Mouse (Mus musculus) kidney, adult 8-10 months (tissue): ENCODE data around the gene Tmem33.

Experiments used
- DNase-seq, 2 experiments: peaks; one replicate each; pipeline ENCODE4 v3.0.0; 2022

Tmem33 gene

DNA sequence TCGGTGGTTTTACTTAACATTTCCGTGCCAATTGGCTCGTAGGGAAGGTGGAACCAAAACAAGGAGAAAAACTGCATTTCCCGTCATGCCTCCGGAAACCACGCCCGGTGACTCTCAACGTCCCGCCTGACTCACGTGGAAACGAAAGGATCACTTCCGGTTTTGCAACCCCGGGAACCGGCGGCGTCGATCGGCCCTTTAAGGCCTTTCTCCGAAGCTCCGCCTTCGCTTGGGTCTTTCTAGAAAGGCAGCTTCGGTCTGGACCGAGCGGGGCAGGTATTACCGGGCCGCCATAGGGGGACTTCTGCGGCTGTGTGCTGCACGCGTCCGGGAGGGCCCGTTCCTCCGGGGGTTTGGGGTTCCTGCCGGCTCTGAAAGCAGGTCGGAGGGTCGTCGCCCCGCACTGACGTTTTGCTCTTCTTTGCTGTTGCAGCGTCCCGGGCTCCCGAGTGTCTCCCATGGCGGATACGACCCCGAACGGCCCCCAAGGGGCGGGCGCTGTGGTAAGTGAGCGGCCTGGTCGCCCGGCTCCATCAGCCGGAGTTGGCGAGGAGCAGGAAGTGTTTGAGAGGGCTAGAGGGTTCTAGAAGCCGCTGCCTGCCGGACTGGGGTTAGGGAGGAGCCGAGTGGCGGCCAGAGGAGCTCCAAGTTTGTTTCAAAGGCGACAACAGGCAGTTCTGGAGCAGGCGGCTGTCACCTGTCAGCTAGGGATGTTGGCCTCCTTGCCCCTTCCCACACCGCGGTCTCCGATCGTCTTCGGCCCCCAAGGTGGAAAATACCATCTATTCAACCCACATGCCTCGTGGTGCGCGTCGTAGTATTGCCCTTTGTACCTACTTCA is at the start of gene Tmem33:
TSS of gene Tmem33 (plus strand) at position 35 of the 841 bp plus-strand sequence.
- peak; percentile 96 to 97 for DNase-seq

DNA sequence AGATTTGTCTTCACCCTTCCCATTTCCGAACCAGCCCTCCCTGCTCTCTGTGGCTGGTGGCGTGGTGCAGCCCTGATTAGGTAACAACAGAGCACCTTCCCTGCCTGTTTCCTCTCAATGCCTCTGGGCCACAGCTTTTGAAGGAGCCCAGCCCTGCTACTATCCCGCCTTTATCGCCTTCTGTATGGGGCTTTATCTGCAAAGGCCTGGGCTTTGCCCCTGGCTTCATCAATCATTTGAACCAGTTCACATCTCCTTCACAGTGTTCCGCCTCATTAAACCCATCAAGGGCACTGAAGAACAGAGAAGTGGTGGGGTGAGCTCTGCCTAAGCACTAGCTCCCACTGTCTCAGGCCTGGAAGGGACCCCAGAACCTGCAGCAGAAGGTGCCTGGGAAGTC is 47.2 kb upstream of the Tmem33 start:
- no peak for DNase-seq

DNA sequence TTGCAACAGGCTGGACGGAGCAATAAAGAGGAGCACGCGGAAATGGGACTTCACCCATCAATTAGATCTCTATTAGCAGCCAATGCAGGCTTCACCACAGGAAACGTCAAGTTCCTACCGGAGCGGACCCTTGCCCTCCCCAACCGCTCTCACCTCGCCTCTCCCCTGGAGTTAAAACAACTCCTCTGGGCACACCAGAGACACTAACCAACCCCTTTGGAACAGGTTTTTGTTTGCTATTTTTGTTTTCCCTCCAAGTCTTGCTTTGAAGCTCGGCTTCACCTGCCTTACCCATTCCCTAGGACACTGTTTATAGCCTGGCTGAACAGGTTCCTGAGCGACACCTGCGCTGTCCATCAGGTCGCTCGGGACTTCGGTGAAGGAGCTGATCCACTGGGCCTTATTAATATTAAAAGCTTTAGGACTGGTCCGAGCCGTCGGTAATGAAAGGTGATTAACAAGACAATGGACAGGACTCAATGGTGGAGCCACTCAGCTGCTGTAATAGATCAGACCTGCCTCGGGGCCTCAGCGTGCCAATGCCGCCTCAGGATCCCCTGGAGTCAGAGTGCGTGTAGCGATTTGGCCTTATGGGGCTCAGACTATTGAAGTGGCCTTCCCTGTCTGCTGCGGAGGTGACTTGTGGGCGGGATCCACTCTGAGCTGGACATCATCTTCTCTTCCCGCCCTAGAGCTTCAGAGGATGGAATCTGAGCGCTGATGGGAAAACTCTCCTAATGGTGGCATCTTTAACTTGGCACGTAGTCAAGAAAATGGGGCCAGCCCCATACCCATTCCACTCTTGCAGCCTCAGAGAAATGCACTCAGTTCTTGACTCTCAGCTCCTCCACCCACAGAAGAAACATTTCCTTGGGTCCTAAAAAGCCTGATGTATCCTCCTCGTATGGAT is 45.0 kb upstream of the Tmem33 start:
- DNase-seq = no peak

DNA sequence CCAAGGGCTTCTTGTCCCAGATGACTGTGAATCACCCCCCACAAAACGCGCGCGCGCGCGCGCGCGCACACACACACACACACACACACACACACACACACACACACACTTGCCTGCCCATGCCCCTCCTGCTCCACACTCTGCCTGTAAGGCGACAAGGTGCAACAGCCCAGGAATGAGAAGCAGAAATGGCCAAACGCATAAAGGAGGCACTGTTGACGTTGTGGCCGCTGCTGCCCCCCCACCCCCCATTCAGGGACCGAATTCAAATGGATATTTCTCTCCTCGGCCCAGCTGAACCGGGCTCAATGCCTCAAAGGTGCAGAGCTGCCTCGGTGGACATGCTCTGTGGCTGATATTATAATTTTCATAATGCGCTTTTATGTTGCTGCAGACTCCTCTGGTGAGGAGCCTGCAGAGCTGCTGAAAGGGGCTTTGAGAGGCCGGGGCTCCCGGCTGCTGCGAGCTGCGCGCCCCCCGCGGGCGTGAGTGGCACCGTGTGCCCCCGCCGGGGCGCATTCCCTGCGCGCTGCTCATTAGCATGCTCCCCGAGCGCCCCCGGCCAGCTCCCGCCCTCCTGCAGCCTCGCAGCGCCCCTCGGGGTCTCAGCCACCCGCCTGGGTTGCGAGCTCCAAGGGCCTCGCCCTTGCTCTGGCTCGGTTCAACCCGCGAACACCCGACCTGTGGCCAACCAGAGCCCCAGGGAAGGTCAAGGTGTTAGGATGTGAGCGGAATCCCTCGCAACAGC is 44.2 kb upstream of the Tmem33 start:
- no peak for DNase-seq

DNA sequence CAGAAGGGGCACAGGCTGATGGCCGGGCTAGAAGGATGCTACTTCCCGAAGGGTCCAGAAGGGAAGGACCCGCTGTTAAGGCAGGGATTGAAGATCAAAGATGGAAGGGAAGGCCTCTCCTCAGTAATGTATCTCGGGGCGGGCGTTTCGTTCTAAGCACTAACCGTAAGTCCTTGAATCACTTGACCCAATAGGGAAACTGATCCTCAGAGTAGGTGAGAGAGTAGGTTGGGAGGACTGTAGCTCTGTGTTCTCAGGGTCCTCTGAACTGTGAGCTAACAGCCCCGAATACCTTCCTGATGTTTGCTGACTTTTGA is 43.6 kb upstream of the Tmem33 start:
- DNase-seq = no peak

DNA sequence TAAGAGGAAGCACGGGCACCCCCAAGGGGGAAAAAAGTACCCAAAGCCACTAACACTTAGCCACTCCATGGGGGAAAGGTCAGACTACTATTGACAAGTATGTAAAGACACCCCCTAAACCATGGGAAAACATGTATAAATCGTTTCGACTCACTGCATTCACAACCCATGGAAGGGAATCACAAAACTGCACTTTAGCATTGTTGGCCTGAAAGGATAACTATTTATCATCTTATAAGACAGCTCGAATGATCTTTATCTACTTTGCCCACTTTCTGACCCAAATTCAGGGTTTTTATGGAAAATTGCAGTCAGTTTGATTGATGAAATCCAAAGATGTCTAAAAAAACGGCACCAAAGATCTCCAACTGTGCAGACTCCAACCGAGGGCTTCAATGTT is 38.5 kb upstream of the Tmem33 start:
- no peak for DNase-seq

DNA sequence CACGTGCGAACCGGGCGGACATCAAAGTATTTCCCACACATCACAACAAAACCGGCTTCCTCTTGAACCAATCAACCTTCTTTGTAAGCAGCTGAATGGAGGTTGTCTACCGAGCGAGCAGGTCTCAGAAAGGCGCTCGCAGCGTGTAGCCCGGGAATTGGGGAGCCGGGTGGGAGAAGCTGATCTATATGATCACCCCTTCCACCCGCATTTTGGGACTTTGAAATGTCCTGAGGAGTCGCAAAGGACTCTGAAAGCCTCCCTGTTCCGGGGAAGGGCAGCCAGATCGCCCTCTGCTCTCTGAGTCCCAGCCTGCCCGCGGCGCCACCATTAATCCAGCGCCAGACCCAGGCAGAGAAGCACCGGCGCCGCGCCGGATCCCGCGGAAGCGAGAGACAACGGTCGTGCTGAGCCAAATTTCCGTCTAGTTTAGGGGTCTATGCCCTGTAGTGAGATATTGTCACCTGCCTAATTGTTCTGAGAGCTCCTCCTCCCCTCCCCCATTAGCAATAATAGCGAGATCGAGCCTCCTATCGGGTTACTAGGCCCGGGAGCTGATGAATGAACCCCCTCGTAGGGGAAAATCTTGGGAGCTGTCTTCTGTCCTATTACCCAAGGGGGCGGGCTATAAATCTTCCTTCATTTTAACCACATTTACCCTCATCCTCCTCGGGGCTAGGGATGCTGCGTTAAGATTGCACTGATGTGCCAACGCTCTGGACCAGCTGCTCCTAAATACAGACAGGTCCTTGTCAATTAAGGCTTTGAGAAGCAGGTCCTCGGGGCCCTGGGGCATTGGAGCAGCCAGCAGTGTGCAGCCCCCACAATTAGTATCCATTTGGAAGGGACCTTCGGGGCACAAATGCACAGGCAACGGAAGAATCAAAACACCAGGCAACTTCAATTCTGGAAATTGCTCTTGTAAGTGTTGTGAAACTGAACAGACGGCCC is 37.6 kb upstream of the Tmem33 start:
- DNase-seq = peak in 1 of 2 experiments; percentile 25

DNA sequence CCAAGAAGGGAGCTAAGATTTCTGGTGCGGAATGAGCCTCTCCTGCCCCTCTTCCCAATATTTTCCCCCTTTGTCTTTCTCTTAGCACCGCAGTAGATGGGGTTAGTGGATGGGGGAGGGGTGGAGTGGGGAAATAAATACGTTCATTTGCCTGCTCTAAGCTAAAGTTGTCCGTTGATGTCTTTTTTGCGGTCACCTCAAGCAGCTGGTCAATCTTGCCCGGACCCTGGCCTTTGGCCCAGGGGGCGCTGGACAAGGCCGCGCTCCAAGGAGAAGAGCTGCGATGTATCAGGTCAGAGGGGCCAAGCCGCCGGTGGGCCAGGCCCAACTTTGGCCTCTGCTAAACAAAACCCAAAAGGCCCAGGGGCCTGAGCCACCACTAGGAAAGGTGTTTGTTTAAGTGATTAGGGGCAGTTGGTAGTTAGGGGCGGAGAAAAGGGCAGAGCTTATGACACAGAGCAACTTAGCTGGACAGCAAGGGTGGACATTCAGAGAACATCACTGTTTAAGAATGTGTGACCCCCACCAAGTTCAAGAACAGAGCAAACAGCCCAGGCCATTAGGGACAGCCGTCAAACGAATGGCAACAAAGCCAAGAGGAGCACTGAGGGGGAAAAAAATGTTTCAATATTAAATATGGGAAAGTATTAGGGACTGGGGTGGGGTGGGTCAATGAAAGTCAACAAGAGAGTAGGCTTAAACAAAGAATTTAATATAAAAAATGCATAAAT is 36.8 kb upstream of the Tmem33 start:
- DNase-seq = no peak

DNA sequence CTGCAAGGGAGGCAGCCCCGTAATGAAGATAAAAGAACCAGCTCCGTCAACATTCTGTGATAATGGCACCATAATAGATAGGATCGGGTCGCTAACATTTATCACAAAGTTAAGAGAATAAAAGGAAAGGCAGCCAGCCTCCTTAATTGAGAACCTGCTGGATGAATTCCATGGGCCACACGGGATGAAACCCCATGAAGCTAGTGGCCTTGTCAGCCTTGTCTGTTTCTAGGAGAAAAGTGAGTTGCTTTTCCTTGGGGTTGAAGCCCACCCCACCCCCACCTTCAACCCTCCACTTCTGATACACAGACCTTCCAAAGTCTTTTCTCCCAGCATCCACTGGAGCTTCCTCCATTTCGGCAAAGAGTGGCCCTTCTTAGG is 36.3 kb upstream of the Tmem33 start:
- DNase-seq = no peak

DNA sequence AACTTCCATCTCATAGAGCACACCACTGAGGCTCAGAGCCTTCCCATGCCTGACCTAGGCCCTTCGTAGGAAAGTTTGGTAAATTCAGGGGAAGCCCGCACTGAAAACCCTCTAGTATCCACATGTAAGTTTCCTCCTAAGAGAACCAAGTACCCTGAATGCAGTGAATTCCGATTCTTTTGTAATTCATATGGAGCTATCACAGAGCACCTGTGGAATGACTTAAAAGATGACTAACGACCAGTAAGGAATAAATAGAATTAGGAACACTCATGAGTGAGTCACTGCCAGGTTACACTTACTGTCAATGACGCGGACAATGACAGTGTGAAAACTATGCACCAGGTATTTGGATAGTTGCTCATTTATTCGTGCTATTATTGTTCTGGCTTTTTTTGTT is 34.6 kb upstream of the Tmem33 start:
- DNase-seq = no peak

DNA sequence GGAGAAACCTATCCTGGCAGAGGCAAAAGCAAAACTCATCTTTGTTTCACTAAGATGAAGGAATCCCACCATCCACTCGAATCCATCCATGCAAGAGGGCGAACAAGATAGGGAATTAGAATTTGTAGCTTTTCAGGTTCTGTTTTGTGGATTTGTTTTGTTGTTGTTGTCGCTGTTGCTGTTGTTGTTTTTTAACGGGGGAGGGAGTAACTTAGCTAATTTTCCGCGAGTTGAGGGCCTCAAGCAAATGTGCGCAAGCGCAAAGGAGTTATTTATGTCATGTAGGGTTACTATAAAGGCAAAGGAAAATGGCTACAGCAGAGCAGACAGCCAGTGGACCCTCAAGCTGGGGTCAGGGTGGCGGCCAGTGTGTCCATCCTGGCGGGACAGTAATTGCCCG is 33.1 kb upstream of the Tmem33 start:
- no peak for DNase-seq

DNA sequence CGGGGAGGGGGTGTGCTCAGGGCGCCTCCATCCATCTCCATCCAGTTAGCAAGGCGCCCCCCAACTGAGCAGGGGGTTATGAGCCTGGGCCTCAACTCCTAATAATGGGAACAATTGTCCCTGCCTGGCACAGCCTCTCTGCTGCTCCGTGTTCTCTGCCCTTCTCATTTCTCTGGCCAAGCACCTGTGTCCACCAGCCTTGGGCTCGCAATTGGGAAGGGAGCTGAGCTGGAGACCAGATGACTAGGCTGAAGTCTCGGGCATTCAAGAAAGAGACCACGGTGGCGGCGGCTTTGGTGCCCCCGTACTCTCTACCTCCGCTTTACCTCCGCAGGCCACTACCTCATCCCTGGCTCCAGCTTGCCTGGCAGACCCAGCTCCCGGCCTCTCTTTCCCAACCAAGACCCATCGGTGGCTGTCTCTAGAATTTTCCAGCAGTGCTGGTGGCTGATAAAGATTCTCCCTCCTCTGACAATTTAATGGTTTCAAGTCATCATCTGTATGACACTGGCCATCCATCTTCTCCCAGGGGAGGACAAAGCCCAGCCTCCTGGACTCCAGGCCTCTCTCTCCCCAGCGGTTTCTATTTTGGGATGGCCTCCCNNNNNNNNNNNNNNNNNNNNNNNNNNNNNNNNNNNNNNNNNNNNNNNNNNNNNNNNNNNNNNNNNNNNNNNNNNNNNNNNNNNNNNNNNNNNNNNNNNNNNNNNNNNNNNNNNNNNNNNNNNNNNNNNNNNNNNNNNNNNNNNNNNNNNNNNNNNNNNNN is 32.5 kb upstream of the Tmem33 start:
- DNase-seq = no peak

DNA sequence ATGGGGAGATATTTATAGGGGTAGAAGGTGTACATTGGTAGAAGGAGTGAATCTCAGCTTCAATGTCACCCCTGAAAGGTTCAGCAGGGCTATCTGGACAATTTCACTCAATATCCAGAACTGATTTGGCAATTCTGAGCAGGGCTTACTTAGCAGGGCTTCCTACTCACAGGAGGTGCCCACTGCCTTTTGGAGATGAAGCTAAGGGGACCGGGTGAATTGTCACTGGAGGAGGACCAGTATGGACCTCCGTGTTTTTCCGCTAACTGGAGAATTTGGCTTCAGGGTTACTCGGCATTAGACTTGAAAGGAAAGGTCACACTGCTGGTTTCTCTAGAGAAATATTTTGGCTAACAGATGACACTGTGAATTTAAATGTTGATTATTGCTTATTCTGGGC is 25.7 kb upstream of the Tmem33 start:
- DNase-seq = no peak

DNA sequence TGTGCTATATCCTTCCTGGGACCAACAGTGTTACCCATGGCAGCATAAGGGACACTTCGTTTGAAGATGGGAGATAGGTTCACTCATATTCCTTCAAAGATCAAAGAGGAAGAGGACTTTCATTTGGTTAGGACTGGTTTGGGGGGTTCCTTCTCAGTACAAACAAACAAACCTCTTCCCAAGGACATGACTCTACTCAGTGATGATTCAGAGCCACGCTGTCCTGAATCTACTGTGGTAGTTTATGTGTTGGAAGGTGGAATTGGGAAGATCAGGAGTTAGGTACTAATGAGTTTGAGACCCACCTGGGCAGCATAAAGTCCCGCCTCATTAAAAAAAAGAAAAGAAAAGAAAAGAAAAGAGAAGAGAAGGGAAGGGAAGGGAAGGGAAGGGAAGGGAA is 24.9 kb upstream of the Tmem33 start:
- no peak for DNase-seq

DNA sequence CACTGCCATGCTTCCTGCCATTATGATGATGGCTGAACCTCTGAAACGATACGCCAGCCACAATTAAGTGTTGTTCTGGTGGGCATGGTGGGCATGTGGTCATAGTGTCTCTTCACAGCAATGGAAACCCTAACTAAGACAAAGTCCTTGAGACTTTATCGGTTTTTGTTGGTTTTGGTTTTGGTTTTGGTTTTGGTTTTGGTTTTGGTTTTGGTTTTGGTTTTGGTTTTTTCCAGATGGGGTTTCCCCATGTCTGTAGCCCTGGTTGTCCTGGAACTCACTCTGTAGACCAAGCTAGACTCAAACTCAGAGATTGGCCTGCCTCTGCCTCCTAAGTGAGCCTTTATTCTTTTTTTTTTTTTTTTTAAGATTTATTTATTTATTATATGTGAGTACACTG is 23.8 kb upstream of the Tmem33 start:
- no peak for DNase-seq

DNA sequence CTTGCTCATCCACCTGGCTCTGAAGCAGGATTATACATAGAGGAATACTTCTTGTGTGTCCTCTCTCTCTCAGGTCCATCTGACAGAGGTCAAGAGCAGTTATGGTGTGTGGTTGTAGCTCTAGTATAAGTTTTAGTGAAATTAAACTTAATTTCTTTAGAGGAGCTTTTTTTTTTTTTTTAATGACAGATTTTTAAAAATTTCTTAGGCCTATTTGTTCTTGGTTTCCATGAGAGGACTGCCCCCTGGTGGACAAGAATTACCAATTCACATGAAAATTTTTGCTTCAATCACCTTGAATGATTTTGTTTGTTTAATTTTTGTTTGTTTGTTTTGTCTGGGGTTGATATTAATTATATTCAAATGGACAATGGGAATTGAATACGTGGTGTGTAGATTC is 22.1 kb upstream of the Tmem33 start:
- no peak for DNase-seq

DNA sequence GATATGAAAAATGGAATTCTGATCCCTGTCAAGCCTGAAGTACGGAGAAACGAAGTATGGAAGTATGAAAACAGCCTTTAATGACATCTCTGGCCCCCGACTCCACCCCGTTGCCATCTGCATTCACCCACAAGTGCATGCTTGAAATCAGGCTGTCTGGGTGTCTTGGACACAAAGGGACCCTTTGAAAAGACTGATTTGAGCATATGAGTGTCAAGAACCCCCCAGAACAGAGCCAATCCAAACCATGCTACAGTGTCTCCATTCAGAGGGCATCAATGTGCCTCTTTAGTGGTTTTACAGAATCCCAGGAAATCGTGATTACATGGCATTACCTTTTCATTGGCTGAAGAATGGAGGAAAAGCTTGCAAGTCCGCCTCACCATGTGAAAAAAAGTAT is 18.7 kb upstream of the Tmem33 start:
- DNase-seq = no peak

DNA sequence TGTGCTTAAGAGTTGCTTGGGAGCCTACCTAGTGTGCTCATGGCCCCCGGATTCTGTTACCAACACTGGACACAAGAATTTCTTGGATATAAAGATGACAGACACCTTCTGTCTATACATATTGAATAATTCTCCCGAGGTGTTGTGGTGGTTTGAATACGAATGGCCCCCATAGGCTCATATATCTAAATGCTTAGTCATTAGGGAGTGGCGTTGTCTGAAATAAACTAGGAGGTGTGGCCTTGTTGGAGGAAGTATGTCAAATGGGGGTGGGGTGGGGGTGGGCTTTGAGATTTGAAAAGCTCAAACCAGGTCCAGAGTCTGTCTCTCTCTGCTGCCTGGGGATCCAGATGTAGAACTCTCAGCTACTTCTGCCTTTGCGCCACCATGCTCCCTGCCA is 17.1 kb upstream of the Tmem33 start:
- no peak for DNase-seq

DNA sequence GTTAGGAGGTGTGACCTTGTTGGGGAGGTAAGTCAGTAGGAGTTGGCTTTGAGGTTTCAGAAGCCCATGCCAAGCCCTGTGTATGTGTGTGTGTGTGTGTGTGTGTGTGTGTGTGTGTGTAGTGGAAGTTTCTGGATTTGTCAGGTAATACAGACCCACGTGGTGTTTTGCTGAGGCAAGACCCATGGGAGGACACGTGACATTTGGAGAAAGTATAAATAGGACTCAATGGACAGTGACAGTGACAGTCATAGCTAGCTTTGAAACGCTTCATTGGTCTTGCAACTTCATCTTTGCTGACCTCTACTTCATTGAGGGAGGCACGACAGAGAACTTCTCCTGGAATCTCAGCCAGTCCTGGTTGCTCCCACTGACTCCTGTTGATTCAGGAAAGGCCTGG is 8.1 kb upstream of the Tmem33 start:
- DNase-seq = no peak

DNA sequence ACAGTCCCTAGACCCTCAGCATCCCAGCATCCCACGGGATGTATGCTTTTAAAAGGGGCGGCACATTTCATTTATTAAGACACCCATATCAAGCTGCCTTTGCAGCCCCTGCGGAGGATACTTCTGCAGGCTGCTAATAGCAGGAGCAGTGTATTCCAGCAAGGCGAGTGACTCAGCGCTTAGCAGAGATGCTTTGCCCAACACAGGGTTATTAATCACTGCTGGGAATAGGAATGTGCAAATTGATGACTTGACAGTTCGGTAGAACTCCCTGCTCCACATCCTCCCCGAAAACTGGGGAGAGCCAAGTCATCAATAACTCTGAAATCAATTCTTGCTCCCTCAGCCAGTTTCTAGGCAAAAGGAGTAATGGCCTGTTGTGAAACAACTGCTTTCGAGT is 4.7 kb upstream of the Tmem33 start:
- no peak for DNase-seq

DNA sequence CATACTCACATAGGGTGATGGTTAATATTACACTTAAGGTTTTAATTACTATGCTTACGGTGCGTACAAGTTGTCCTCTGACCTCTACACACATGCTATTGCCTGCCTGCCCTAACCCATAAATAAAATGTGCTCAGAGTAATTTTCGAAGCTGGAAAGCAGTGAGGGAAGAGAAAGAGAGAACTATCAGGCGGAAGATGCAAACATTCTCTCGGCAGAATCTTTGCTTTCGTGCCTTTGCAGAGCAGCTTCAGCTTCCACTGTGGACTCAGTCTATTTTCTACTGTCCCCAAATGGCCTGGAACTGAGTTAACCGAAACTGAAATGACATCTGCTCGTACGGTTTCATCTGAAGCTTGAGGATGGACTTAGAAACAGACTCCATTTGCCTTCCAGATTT is 1.9 kb upstream of the Tmem33 start:
- DNase-seq = no peak
